Mouse (Mus musculus) limb, embryonic 10.5 days (tissue): ENCODE results near the gene Parp3. TPM values are rescaled to one million over a fixed set of nuclear protein-coding genes. Genes with fewer than 3 reads are reported as not detected.
A peak's percentile ranks its signal among the peaks of the same experiment; 100 is the strongest.

Experiments
- DNase-seq: peaks from one replicate; pipeline ENCODE4 v3.0.0-alpha.2; 2017; ENCODE audit warnings: low spot score
- H3K27ac ChIP-seq: fragments of 300-500 bp; sonication (generic); 2 replicates; pipeline ENCODE4 v1.5.1; 2016; ENCODE audit warnings: mild to moderate bottlenecking
- H3K27me3 ChIP-seq: fragments of 300-500 bp; sonication (generic); 2 replicates; pipeline ENCODE4 v1.6.1; 2016; ENCODE audit warnings: low read depth, mild to moderate bottlenecking; ENCODE audit not compliant: poor library complexity, severe bottlenecking
- H3K36me3 ChIP-seq: fragments of 300-500 bp; sonication (generic); 2 replicates; pipeline ENCODE4 v1.6.1; 2016; ENCODE audit warnings: mild to moderate bottlenecking, moderate library complexity
- H3K4me1 ChIP-seq: fragments of 300-500 bp; sonication (generic); 2 replicates; pipeline ENCODE4 v1.6.1; 2016
- H3K4me3 ChIP-seq: fragments of 300-500 bp; sonication (generic); 2 replicates; pipeline ENCODE4 v1.5.1; 2016; ENCODE audit warnings: mild to moderate bottlenecking, moderate library complexity
- H3K9me3 ChIP-seq: fragments of 300-500 bp; sonication (generic); replicated peaks from 2 replicates; pipeline ENCODE4 v1.6.1; 2016; ENCODE audit warnings: mild to moderate bottlenecking
- WGBS: fragments of 180-500 bp; shearing (Covaris S2); methylation state at CpG from one replicate; pipeline ENCODE4 v1.1.7; 2016; 5-methylcytosine and 5-hydroxymethylcytosine counted together
- polyA plus RNA-seq: library from polyadenylated mRNA; unstranded; fragments of >200 nt; fragmentation: Nextera tagmentation; extraction: Ambion mirVana; gene quantifications from 2 replicates; pipeline ENCODE4 v1.2.1, GENCODE M21; 2016

Gene Parp3
- polyA plus RNA-seq, 1 experiment from 2014 or later: 2.3 TPM

- H3K27me3 ChIP-seq: 0 out of 2 replicates have a peak, but pooled peaks cover 9% of the 10 kb centered on the region
- H3K4me3 ChIP-seq: no peak overlapping the region
- WGBS: 92% methylated on average over 16 of the region's 16 CpGs
- no peaks in the 10 kb centered on the region for H3K36me3 ChIP-seq
- no peaks in the 10 kb centered on the region for H3K9me3 ChIP-seq
- DNase-seq: no peak
- 0 out of 2 replicates have a peak overlapping the region, but pooled peaks have one; percentile 73 for H3K27ac ChIP-seq
- peaks cover 60% of the 10 kb centered on the region for H3K4me1 ChIP-seq
Observed at GRCm38 (mm10) chr9:106473081-106473752, 3.5 kb downstream of the Parp3 start.

GRCm38 (mm10) chr9:106472321-106472720, 4.4 kb downstream of the Parp3 start:
- Histone ChIP-seq H3K27me3 (0 out of 2 replicates have a peak, but pooled peaks cover 9% of the 10 kb centered on the region), H3K27ac (0 out of 2 replicates have a peak overlapping the region, but pooled peaks have one; percentile 27), H3K36me3 (no peaks in the 10 kb centered on the region), H3K4me3 (no peak overlapping the region), H3K4me1 (peaks cover 52% of the 10 kb centered on the region), H3K9me3 (no peaks in the 10 kb centered on the region)
- DNase-seq: no peak
- WGBS: 70% methylated on average over 4 of the region's 4 CpGs

- Histone ChIP-seq H3K27ac (peak overlapping the region; percentile 27; the same call in 1 of the 2 replicates), H3K27me3 (0 out of 2 replicates have a peak, but pooled peaks cover 9% of the 10 kb centered on the region), H3K4me3 (peak overlapping the region; percentile 27), H3K9me3 (no peaks in the 10 kb centered on the region), H3K4me1 (peaks cover 52% of the 10 kb centered on the region), H3K36me3 (no peaks in the 10 kb centered on the region)
- no peak for DNase-seq
- WGBS: 9% methylated on average over 5 of the region's 5 CpGs
Observed at GRCm38 (mm10) chr9:106471892-106472291, 4.9 kb downstream of the Parp3 start.

GRCm38 (mm10) chr9:106470991-106471750, 5.6 kb downstream of the Parp3 start:
- Histone ChIP-seq H3K9me3 (no peaks in the 10 kb centered on the region), H3K27me3 (0 out of 2 replicates have a peak, but pooled peaks cover 10% of the 10 kb centered on the region), H3K4me3 (peak overlapping the region; percentile 27), H3K27ac (no peak overlapping the region), H3K4me1 (peaks cover 47% of the 10 kb centered on the region), H3K36me3 (no peaks in the 10 kb centered on the region)
- WGBS: 63% methylated on average over 14 of the region's 14 CpGs
- DNase-seq: no peak

- H3K36me3 ChIP-seq: peaks cover 9% of the 10 kb centered on the region
- WGBS: 72% methylated on average over 9 of the region's 9 CpGs
- no peak for DNase-seq
- H3K9me3 ChIP-seq: no peaks in the 10 kb centered on the region
- peaks cover 23% of the 10 kb centered on the region; the same call in 1 of the 2 replicates for H3K27me3 ChIP-seq
- H3K4me3 ChIP-seq: no peak overlapping the region
- peaks cover 46% of the 10 kb centered on the region for H3K4me1 ChIP-seq
- H3K27ac ChIP-seq: no peak overlapping the region
Observed at GRCm38 (mm10) chr9:106469776-106470175, 7.0 kb downstream of the Parp3 start.

- H3K27me3 ChIP-seq: peaks cover 23% of the 10 kb centered on the region; the same call in 1 of the 2 replicates
- no peaks in the 10 kb centered on the region for H3K9me3 ChIP-seq
- no peak overlapping the region for H3K4me3 ChIP-seq
- DNase-seq: no peak
- no peak overlapping the region for H3K27ac ChIP-seq
- peaks cover 13% of the 10 kb centered on the region for H3K36me3 ChIP-seq
- peaks cover 46% of the 10 kb centered on the region for H3K4me1 ChIP-seq
- 74% methylated on average over 6 of the region's 6 CpGs for whole genome bisulfite sequencing
Observed at GRCm38 (mm10) chr9:106469317-106469716, 7.4 kb downstream of the Parp3 start.

GRCm38 (mm10) chr9:106467746-106468145, 9.0 kb downstream of the Parp3 start:
- Histone ChIP-seq H3K27me3 (peaks cover 34% of the 10 kb centered on the region), H3K27ac (no peak overlapping the region), H3K36me3 (peaks cover 29% of the 10 kb centered on the region), H3K4me1 (peaks cover 48% of the 10 kb centered on the region), H3K9me3 (no peaks in the 10 kb centered on the region), H3K4me3 (no peak overlapping the region)
- 93% methylated on average over 7 of the region's 7 CpGs for WGBS
- no peak for DNase-seq

GRCm38 (mm10) chr9:106466721-106467120, 10.0 kb downstream of the Parp3 start:
- Histone ChIP-seq H3K36me3 (peaks cover 39% of the 10 kb centered on the region), H3K27ac (no peak overlapping the region), H3K4me3 (no peak overlapping the region), H3K4me1 (peaks cover 42% of the 10 kb centered on the region), H3K9me3 (no peaks in the 10 kb centered on the region), H3K27me3 (peaks cover 34% of the 10 kb centered on the region)
- WGBS: 91% methylated on average over 6 of the region's 6 CpGs
- DNase-seq: no peak

- H3K27me3 ChIP-seq: peaks cover 25% of the 10 kb centered on the region
- 34% methylated on average over 26 of the region's 26 CpGs for WGBS
- peak within 1 kb of the TSS; percentile 88 for H3K27ac ChIP-seq
Observed at GRCm38 (mm10) chr9:106465571-106466200, 11.1 kb downstream of the Parp3 start, which contains the start of gene Gpr62. Gpr62 (minus strand) TSS chr9:106465938.

GRCm38 (mm10) chr9:106464751-106465541, 11.8 kb downstream of the Parp3 start:
- DNase-seq: peak; percentile 81
- 1% methylated on average over 99 of the region's 99 CpGs for WGBS
- H3K9me3 ChIP-seq: no peaks in the 10 kb centered on the region
- peaks cover 51% of the 10 kb centered on the region for H3K4me1 ChIP-seq
- peak overlapping the region; percentile 68 for H3K4me3 ChIP-seq
- peak overlapping the region; percentile 88 for H3K27ac ChIP-seq
- peaks cover 57% of the 10 kb centered on the region for H3K36me3 ChIP-seq
- H3K27me3 ChIP-seq: peaks cover 25% of the 10 kb centered on the region

More at GRCm38 (mm10) chr9:106465571-106466200, 11.1 kb downstream of the Parp3 start, which contains the start of gene Gpr62:
- DNase-seq: no peak
- Histone ChIP-seq H3K36me3 (peaks cover 49% of the 10 kb centered on the region), H3K9me3 (no peaks in the 10 kb centered on the region), H3K4me1 (peaks cover 43% of the 10 kb centered on the region), H3K4me3 (peak within 1 kb of the TSS; percentile 68)

GRCm38 (mm10) chr9:106463122-106464063, 13.4 kb downstream of the Parp3 start:
- Histone ChIP-seq H3K4me1 (peaks cover 61% of the 10 kb centered on the region), H3K27me3 (peaks cover 25% of the 10 kb centered on the region), H3K36me3 (peaks cover 72% of the 10 kb centered on the region), H3K9me3 (no peaks in the 10 kb centered on the region), H3K27ac (no peak overlapping the region), H3K4me3 (no peak overlapping the region)
- WGBS: 87% methylated on average over 21 of the region's 21 CpGs
- no peak for DNase-seq
